Mouse (Mus musculus) lung, adult 2 months (tissue): ENCODE measurements around the gene Tmem106a.

Experiments used
- CTCF ChIP-seq: fragments of 200-500 bp; IDR thresholded peaks from 2 replicates; pipeline ENCODE4 v1.5.1; 2011; ENCODE audit warnings: mild to moderate bottlenecking, low read length, control low read depth; ENCODE audit not compliant: insufficient read depth
- POLR2A ChIP-seq: fragments of 200-500 bp; IDR thresholded peaks from 2 replicates; pipeline ENCODE4 v1.6.1; 2011; ENCODE audit warnings: low read depth, mild to moderate bottlenecking, control low read depth, low read length, borderline replicate concordance; ENCODE audit errors: extremely low read depth

GRCm38 (mm10) chr11:101617849-101618248, 35.8 kb downstream of the Tmem106a start:
- TF ChIP-seq POLR2A: no peak
- no peak for TF ChIP-seq CTCF
